Comparison of ENCODE assay signal across 24 mouse cellular contexts in the genomic region with DNA sequence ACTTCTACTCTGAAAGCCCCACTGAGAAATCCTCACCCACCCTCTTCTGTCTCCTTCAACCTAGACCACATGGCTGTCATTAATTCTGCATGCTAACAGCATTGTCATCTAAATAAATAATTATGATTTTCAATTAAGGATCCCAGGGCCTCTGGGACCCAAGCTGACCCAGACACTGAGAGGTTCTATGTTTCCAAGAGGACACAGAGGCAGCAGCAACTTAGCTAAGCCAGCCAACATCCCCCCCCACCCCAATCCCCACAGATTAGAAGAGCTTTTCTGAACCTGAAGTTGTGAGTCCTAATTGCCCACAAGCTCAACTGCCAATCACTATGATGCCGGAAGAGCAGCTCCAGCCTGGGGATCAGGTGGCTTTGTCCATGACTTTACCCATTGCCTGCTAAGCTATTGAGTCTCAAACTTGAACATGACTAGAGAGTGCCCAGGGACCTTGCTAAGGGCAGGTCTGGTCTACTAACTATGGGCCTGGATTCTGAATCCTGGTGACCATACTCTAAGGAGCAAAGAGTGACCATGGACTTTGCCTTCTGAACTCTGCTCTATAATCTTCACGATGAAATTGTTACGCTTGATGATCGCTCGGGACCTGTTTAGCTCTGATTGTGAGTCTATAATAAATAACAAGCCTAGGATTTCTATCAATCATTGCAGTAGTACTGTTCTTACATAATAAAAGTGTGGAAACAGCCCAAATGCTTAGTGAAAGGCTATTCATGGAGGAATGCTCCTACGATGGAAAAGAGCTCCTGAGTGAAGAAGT.
DNase-seq lines count a peak whose midpoint lies in the region; ATAC-seq and TF ChIP-seq lines count a peak whose summit lies in the region.
"Had no signal": no experiment of that assay in that cellular context is flagged by ENCODE, and none has a peak within 500 bp of the region (broad histone marks: within the 10 kb centered on the region; RNA-seq: fewer than 3 reads in every experiment).

No protein-coding gene starts in this region.

- no peaks in the 10 kb centered on the region for H3K36me3 ChIP-seq in kidney, adult 2 months (ENCODE audit: control insufficient read depth, insufficient read depth, low read length)
- no peaks in the 10 kb centered on the region for H3K36me3 ChIP-seq in kidney, embryonic 15.5 days
- no peaks in the 10 kb centered on the region for H3K36me3 ChIP-seq in neural tube, embryonic 13.5 days
- H3K36me3 ChIP-seq in neural tube, embryonic 15.5 days = no peaks in the 10 kb centered on the region
- H3K36me3 ChIP-seq: embryonic facial prominence, embryonic 10.5 days; embryonic facial prominence, embryonic 12.5 days; forebrain, embryonic 15.5 days; G1E had no signal

- H3K27ac ChIP-seq in kidney, adult 2 months (ENCODE audit: insufficient read depth, low read depth, low read length) = peak overlapping the region; percentile 13; the same call in 1 of the 2 replicates
- H3K27ac ChIP-seq in kidney, embryonic 15.5 days = no peak overlapping the region
- peak overlapping the region; percentile 38; the same call in 1 of the 2 replicates for H3K27ac ChIP-seq in neural tube, embryonic 13.5 days (replicated peaks)
- no peak overlapping the region for H3K27ac ChIP-seq in neural tube, embryonic 15.5 days (replicated peaks)
- H3K27ac ChIP-seq: embryonic facial prominence, embryonic 10.5 days; embryonic facial prominence, embryonic 12.5 days; forebrain, embryonic 13.5 days; forebrain, embryonic 15.5 days had no signal

- intact Hi-C loops in heart, postnatal 36 days (cut with DNase I) = no loop called here

- no peak for ATAC-seq in kidney, embryonic 15.5 days (replicated peaks; ENCODE audit: low FRiP score)
- no peak for ATAC-seq in neural tube, embryonic 13.5 days (ENCODE audit: low read depth)
- ATAC-seq in neural tube, embryonic 15.5 days (ENCODE audit: low FRiP score) = no peak
- ATAC-seq: activated CD4-positive, CD25-positive, alpha-beta regulatory T cell, adult 4 months; CD4-positive, CD25-positive, alpha-beta regulatory T cell, adult 4 months; forebrain, embryonic 13.5 days; forebrain, embryonic 15.5 days; Patski had no signal

- no peak for TF ChIP-seq POLR2A in kidney, adult 2 months (IDR thresholded peaks at IDR 0.05; ENCODE audit: low read depth, low read length)

- no peak overlapping the region for H3K9ac ChIP-seq in kidney, embryonic 15.5 days
- no peak overlapping the region for H3K9ac ChIP-seq in neural tube, embryonic 13.5 days
- H3K9ac ChIP-seq in neural tube, embryonic 15.5 days (replicated peaks) = no peak overlapping the region
- H3K9ac ChIP-seq: embryonic facial prominence, embryonic 12.5 days; forebrain, embryonic 13.5 days; forebrain, embryonic 15.5 days had no signal

- H3K4me3 ChIP-seq in kidney, adult 2 months (ENCODE audit: insufficient read depth, low read depth, low read length) = no peak overlapping the region
- no peak overlapping the region for H3K4me3 ChIP-seq in kidney, embryonic 15.5 days (replicated peaks)
- H3K4me3 ChIP-seq in neural tube, embryonic 13.5 days = no peak overlapping the region
- no peak overlapping the region for H3K4me3 ChIP-seq in neural tube, embryonic 15.5 days (replicated peaks)
- H3K4me3 ChIP-seq: embryonic facial prominence, embryonic 10.5 days; embryonic facial prominence, embryonic 12.5 days; forebrain, embryonic 13.5 days; forebrain, embryonic 15.5 days had no signal

- no peak for TF ChIP-seq CTCF in kidney, adult 2 months (conservative IDR thresholded peaks at IDR 0.05; ENCODE audit: insufficient read depth, insufficient read length, low read depth, low read length)

- H3K27me3 ChIP-seq in kidney, adult 2 months (replicated peaks; ENCODE audit: control insufficient read depth, insufficient read depth, low read length) = no peaks in the 10 kb centered on the region
- no peaks in the 10 kb centered on the region for H3K27me3 ChIP-seq in kidney, embryonic 15.5 days
- no peaks in the 10 kb centered on the region for H3K27me3 ChIP-seq in neural tube, embryonic 13.5 days
- H3K27me3 ChIP-seq in neural tube, embryonic 15.5 days (replicated peaks) = no peaks in the 10 kb centered on the region
- H3K27me3 ChIP-seq: embryonic facial prominence, embryonic 12.5 days; forebrain, embryonic 13.5 days; forebrain, embryonic 15.5 days; Patski had no signal

- H3K4me1 ChIP-seq in kidney, adult 2 months (ENCODE audit: control insufficient read depth, insufficient read depth, low read length) = peaks cover 9% of the 10 kb centered on the region; the same call in 1 of the 2 replicates
- no peaks in the 10 kb centered on the region for H3K4me1 ChIP-seq in kidney, embryonic 15.5 days
- 0 out of 2 replicates have a peak, but pooled peaks cover under 1% of the 10 kb centered on the region for H3K4me1 ChIP-seq in neural tube, embryonic 13.5 days (replicated peaks)
- H3K4me1 ChIP-seq in neural tube, embryonic 15.5 days = peaks cover 10% of the 10 kb centered on the region; the same call in 1 of the 2 replicates
- H3K4me1 ChIP-seq: embryonic facial prominence, embryonic 10.5 days; embryonic facial prominence, embryonic 12.5 days; forebrain, embryonic 13.5 days; forebrain, embryonic 15.5 days had no signal

- WGBS in kidney, adult 2 months = 65% methylated on average over 6 of the region's 6 CpGs
- WGBS in kidney, embryonic 15.5 days = 95% methylated on average over 6 of the region's 6 CpGs
- 86% methylated on average over 6 of the region's 6 CpGs for WGBS in neural tube, embryonic 13.5 days
- 90% methylated on average over 6 of the region's 6 CpGs for WGBS in neural tube, embryonic 15.5 days

- peak; percentile 53 for DNase-seq in heart, adult 11 months
- DNase-seq in heart, postnatal 36 days = no peak
- DNase-seq in kidney, adult 2 months = peak; percentile 70
- peak; percentile 35 for DNase-seq in retina, embryonic 14.5 days (ENCODE audit: low spot score)
- DNase-seq in cerebellum, postnatal 25 days = no peak
- DNase-seq: adrenal gland, adult 8-10 months; adrenal gland, postnatal 14 days; adrenal gland, postnatal 36 days; B cell, adult 2 months; cerebellum, adult 11-12 months; cerebellum, adult 2 months; cerebellum, adult 9-10 months; cerebellum, postnatal 14 days had no signal

- H3K4me2 ChIP-seq in kidney, embryonic 15.5 days = no peak overlapping the region
- no peak overlapping the region for H3K4me2 ChIP-seq in neural tube, embryonic 13.5 days
- H3K4me2 ChIP-seq in neural tube, embryonic 15.5 days = no peak overlapping the region
- H3K4me2 ChIP-seq: embryonic facial prominence, embryonic 12.5 days; forebrain, embryonic 13.5 days; forebrain, embryonic 15.5 days had no signal

- H3K9me3 ChIP-seq in kidney, embryonic 15.5 days (replicated peaks) = no peaks in the 10 kb centered on the region
- no peaks in the 10 kb centered on the region for H3K9me3 ChIP-seq in neural tube, embryonic 13.5 days
- H3K9me3 ChIP-seq in neural tube, embryonic 15.5 days (replicated peaks) = no peaks in the 10 kb centered on the region
- H3K9me3 ChIP-seq: embryonic facial prominence, embryonic 10.5 days; embryonic facial prominence, embryonic 12.5 days; forebrain, embryonic 13.5 days; forebrain, embryonic 15.5 days had no signal

Comparison
In these comparisons a context has a peak if more than half of its experiments do, and no peak if none do; other contexts are left out.
1. DNase-seq: peak in heart, adult 11 months (single experiment), kidney, adult 2 months (single experiment) and retina, embryonic 14.5 days (single experiment); none in heart, postnatal 36 days (0 of 2) and cerebellum, postnatal 25 days (0 of 2).
2. H3K27ac ChIP-seq: peak in kidney, adult 2 months (single experiment) and neural tube, embryonic 13.5 days (single experiment); none in kidney, embryonic 15.5 days (single experiment) and neural tube, embryonic 15.5 days (single experiment).